Mouse (Mus musculus) hindbrain, embryonic 13.5 days (tissue): ENCODE results near the gene Suclg2. TPM values are rescaled to one million over a fixed set of nuclear protein-coding genes. Genes with fewer than 3 reads are reported as not detected.

Experiments
- ATAC-seq: fragments of 200-750 bp; cut with Nextera tagmentation; 2 replicates; pipeline ENCODE4 v1.8.0; 2017; ENCODE audit warnings: moderate TSS enrichment; ENCODE audit not compliant: low FRiP score
- H3K27ac ChIP-seq: fragments of 300-500 bp; sonication (generic); 2 replicates; pipeline ENCODE4 v1.5.1; 2015; ENCODE audit warnings: inconsistent platforms, mild to moderate bottlenecking, moderate library complexity
- H3K27me3 ChIP-seq: fragments of 300-500 bp; sonication (generic); 2 replicates; pipeline ENCODE4 v1.6.1; 2015; ENCODE audit warnings: mild to moderate bottlenecking, inconsistent platforms
- H3K36me3 ChIP-seq: fragments of 300-500 bp; sonication (generic); 2 replicates; pipeline ENCODE4 v1.6.1; 2015; ENCODE audit warnings: mild to moderate bottlenecking, inconsistent platforms
- H3K4me1 ChIP-seq: fragments of 300-500 bp; sonication (generic); replicated peaks from 2 replicates; pipeline ENCODE4 v1.6.1; 2015; ENCODE audit warnings: inconsistent platforms
- H3K4me2 ChIP-seq: fragments of 300-500 bp; sonication (generic); 2 replicates; pipeline ENCODE4 v1.6.1; 2015; ENCODE audit warnings: inconsistent platforms, mild to moderate bottlenecking, moderate library complexity
- H3K4me3 ChIP-seq: fragments of 300-500 bp; sonication (generic); 2 replicates; pipeline ENCODE4 v1.5.1; 2015; ENCODE audit warnings: mild to moderate bottlenecking, inconsistent platforms
- H3K9ac ChIP-seq: fragments of 300-500 bp; sonication (generic); 2 replicates; pipeline ENCODE4 v1.6.1; 2015; ENCODE audit warnings: mild to moderate bottlenecking, inconsistent platforms
- H3K9me3 ChIP-seq: fragments of 300-500 bp; sonication (generic); 2 replicates; pipeline ENCODE4 v1.6.1; 2016; ENCODE audit warnings: inconsistent platforms
- WGBS: fragments of 180-500 bp; shearing (Covaris S2); methylation state at CpG from one replicate; pipeline ENCODE4 v1.1.7; 2015; 5-methylcytosine and 5-hydroxymethylcytosine counted together
- polyA plus RNA-seq: library from polyadenylated mRNA; unstranded; fragments of >200 nt; fragmentation: Nextera tagmentation; extraction: Ambion mirVana; gene quantifications from 2 replicates; pipeline ENCODE4 v1.2.1, GENCODE M21; 2015

Suclg2 gene
- polyA plus RNA-seq, 1 experiment from 2014 or later, result 17.1 TPM

- Histone ChIP-seq H3K9ac (no peak overlapping the region), H3K9me3 (no peaks in the 10 kb centered on the region), H3K27me3 (no peaks in the 10 kb centered on the region), H3K4me2 (no peak overlapping the region), H3K4me1 (peaks cover 24% of the 10 kb centered on the region), H3K4me3 (no peak overlapping the region), H3K36me3 (no peaks in the 10 kb centered on the region), H3K27ac (no peak overlapping the region)
- ATAC-seq, result no peak
- 38% methylated on average over 4 of the region's 4 CpGs for WGBS
Observed at GRCm38 (mm10) chr6:95575531-95575930, 143.1 kb downstream of the Suclg2 start.

- no peak overlapping the region for H3K27ac ChIP-seq
- 15% methylated on average over 3 of the region's 3 CpGs for WGBS
- peak; percentile 61; the same call in 1 of the 2 replicates for ATAC-seq
Observed at GRCm38 (mm10) chr6:95574867-95575266, 143.7 kb downstream of the Suclg2 start.

GRCm38 (mm10) chr6:95574389-95574788, 144.2 kb downstream of the Suclg2 start:
- H3K9me3 ChIP-seq, result no peaks in the 10 kb centered on the region
- ATAC-seq, result no peak
- H3K27ac ChIP-seq, result no peak overlapping the region
- no peak overlapping the region for H3K9ac ChIP-seq
- no peaks in the 10 kb centered on the region for H3K36me3 ChIP-seq
- H3K4me2 ChIP-seq, result no peak overlapping the region
- WGBS, result 27% methylated on average over 4 of the region's 4 CpGs
- H3K27me3 ChIP-seq, result no peaks in the 10 kb centered on the region
- peaks cover 24% of the 10 kb centered on the region for H3K4me1 ChIP-seq
- no peak overlapping the region for H3K4me3 ChIP-seq

More at GRCm38 (mm10) chr6:95574867-95575266, 143.7 kb downstream of the Suclg2 start:
- Histone ChIP-seq H3K36me3 (no peaks in the 10 kb centered on the region), H3K4me3 (no peak overlapping the region), H3K9me3 (no peaks in the 10 kb centered on the region), H3K9ac (no peak overlapping the region), H3K4me1 (peaks cover 24% of the 10 kb centered on the region), H3K27me3 (no peaks in the 10 kb centered on the region), H3K4me2 (no peak overlapping the region)

- no peak overlapping the region for H3K27ac ChIP-seq
- no peak overlapping the region for H3K4me2 ChIP-seq
- WGBS, result 87% methylated on average over 3 of the region's 3 CpGs
- H3K36me3 ChIP-seq, result no peaks in the 10 kb centered on the region
- peaks cover 24% of the 10 kb centered on the region for H3K4me1 ChIP-seq
- H3K9ac ChIP-seq, result no peak overlapping the region
- H3K9me3 ChIP-seq, result no peaks in the 10 kb centered on the region
- H3K4me3 ChIP-seq, result no peak overlapping the region
- no peak for ATAC-seq
- H3K27me3 ChIP-seq, result no peaks in the 10 kb centered on the region
Observed at GRCm38 (mm10) chr6:95573035-95573759, 145.4 kb downstream of the Suclg2 start.

- ATAC-seq, result no peak
- Histone ChIP-seq H3K9ac (no peak overlapping the region), H3K4me2 (no peak overlapping the region), H3K9me3 (no peaks in the 10 kb centered on the region), H3K36me3 (no peaks in the 10 kb centered on the region), H3K27ac (no peak overlapping the region), H3K4me1 (peaks cover 24% of the 10 kb centered on the region), H3K4me3 (no peak overlapping the region), H3K27me3 (0 out of 2 replicates have a peak, but pooled peaks cover 3% of the 10 kb centered on the region)
- 44% methylated on average over 3 of the region's 3 CpGs for WGBS
Observed at GRCm38 (mm10) chr6:95571620-95572019, 147.0 kb downstream of the Suclg2 start.

GRCm38 (mm10) chr6:95563355-95564009, 155.1 kb downstream of the Suclg2 start:
- WGBS, result 88% methylated on average over 2 of the region's 2 CpGs
- Histone ChIP-seq H3K9me3 (no peaks in the 10 kb centered on the region), H3K4me2 (no peak overlapping the region), H3K4me3 (no peak overlapping the region), H3K4me1 (no peaks in the 10 kb centered on the region), H3K27me3 (0 out of 2 replicates have a peak, but pooled peaks cover 3% of the 10 kb centered on the region), H3K27ac (no peak overlapping the region), H3K9ac (no peak overlapping the region), H3K36me3 (no peaks in the 10 kb centered on the region)
- ATAC-seq, result no peak

DNA sequence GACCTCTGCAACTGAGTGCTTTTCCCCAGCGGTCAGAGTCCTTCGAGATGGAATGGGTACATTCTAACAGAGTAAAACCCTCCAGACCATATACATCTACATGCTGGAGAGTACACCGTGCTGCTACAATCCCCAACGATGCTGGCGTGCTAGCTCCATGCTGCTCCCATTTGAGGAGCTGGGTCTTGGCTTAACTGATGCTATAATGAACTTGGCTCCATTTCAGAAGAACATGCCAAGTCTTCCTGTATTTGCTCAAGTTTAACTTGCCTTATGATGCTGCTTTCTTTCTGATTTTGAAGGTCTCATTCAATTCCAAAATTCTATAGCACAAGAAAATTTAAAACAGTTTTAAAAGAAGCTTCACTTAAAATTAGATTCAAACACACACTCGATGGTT, 162.3 kb downstream of the Suclg2 start:
- H3K27me3 ChIP-seq, result 0 out of 2 replicates have a peak, but pooled peaks cover 18% of the 10 kb centered on the region
- 93% methylated on average over 6 of the region's 6 CpGs for WGBS
- H3K9ac ChIP-seq, result no peak overlapping the region
- no peaks in the 10 kb centered on the region for H3K36me3 ChIP-seq
- H3K4me1 ChIP-seq, result no peaks in the 10 kb centered on the region
- no peak for ATAC-seq
- H3K4me3 ChIP-seq, result no peak overlapping the region
- H3K4me2 ChIP-seq, result no peak overlapping the region
- H3K27ac ChIP-seq, result no peak overlapping the region
- H3K9me3 ChIP-seq, result no peaks in the 10 kb centered on the region

DNA sequence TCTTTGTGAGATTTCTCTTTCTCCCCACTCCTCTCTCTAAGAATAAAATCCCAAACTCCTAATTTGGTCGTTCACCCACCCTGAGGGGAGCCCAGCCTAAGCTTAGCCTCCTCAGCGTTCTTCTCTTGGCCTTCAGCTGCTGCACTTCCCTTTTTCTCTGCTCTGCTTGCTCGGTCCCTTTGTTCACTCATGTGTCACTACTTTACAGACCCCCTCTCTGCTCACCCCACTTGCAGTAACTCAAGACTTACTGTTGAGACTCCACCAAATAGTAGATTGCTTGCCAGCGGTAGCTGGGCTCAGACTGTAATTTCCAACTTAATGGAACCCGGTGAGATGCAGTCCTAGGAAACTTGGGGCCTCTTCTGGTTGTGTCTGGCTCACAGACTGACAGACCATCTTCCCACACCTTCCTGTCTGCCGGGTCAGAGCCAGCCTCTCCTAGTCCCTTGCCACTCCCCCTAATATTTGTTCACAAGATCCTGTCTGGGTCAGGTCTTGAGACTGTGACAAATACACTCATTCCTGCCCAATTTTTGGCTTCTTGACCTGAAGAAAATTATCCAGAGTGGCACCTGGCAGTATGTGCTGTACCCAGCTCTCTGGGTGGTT, 166.2 kb downstream of the Suclg2 start:
- no peaks in the 10 kb centered on the region for H3K36me3 ChIP-seq
- H3K27me3 ChIP-seq, result peaks cover 40% of the 10 kb centered on the region
- H3K27ac ChIP-seq, result no peak overlapping the region
- no peak for ATAC-seq
- H3K4me3 ChIP-seq, result no peak overlapping the region
- peaks cover 6% of the 10 kb centered on the region; the same call in 1 of the 2 replicates for H3K4me1 ChIP-seq
- no peaks in the 10 kb centered on the region for H3K9me3 ChIP-seq
- no peak overlapping the region for H3K9ac ChIP-seq
- WGBS, result 72% methylated on average over 6 of the region's 6 CpGs
- no peak overlapping the region for H3K4me2 ChIP-seq

DNA sequence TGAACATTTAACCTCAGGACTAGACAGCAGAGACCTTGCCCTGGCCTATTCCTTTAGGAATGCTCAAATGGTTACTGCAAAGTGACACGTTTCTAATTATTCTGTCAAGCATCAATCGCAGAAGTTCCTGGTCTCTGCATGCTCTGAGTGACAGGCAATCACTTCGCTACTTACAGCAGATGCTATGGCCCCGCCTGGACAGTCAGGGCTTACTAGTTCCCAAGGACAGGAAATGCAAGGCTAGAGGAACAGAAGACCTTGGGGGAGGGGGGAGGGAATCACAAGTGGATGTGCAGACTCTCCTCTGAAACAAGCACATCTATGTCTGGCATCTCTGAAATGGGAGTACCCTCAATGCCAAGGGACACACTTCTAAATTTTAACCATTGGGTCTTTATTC, 167.6 kb downstream of the Suclg2 start:
- no peaks in the 10 kb centered on the region for H3K36me3 ChIP-seq
- no peaks in the 10 kb centered on the region for H3K9me3 ChIP-seq
- H3K27me3 ChIP-seq, result peaks cover 37% of the 10 kb centered on the region
- no peak overlapping the region for H3K4me2 ChIP-seq
- H3K4me1 ChIP-seq, result peaks cover 15% of the 10 kb centered on the region
- H3K9ac ChIP-seq, result no peak overlapping the region
- 50% methylated on average over 4 of the region's 4 CpGs for WGBS
- no peak for ATAC-seq
- H3K4me3 ChIP-seq, result no peak overlapping the region
- no peak overlapping the region for H3K27ac ChIP-seq

- Histone ChIP-seq H3K27ac (no peak overlapping the region), H3K4me2 (no peak overlapping the region), H3K9ac (no peak overlapping the region), H3K36me3 (no peaks in the 10 kb centered on the region), H3K9me3 (no peaks in the 10 kb centered on the region), H3K4me3 (no peak overlapping the region), H3K27me3 (peaks cover 43% of the 10 kb centered on the region), H3K4me1 (peaks cover 23% of the 10 kb centered on the region)
- peak; percentile 61; the same call in 1 of the 2 replicates for ATAC-seq
- 28% methylated on average over 7 of the region's 7 CpGs for WGBS
Observed at GRCm38 (mm10) chr6:95546189-95546832, 172.3 kb downstream of the Suclg2 start.

- ATAC-seq, result no peak
- no peak overlapping the region for H3K4me2 ChIP-seq
- no peak overlapping the region for H3K9ac ChIP-seq
- H3K9me3 ChIP-seq, result no peaks in the 10 kb centered on the region
- no peaks in the 10 kb centered on the region for H3K36me3 ChIP-seq
- H3K4me3 ChIP-seq, result no peak overlapping the region
- peaks cover 19% of the 10 kb centered on the region for H3K4me1 ChIP-seq
- H3K27me3 ChIP-seq, result peaks cover 40% of the 10 kb centered on the region
- H3K27ac ChIP-seq, result no peak overlapping the region
Observed at GRCm38 (mm10) chr6:95545714-95546113, 172.9 kb downstream of the Suclg2 start.

DNA sequence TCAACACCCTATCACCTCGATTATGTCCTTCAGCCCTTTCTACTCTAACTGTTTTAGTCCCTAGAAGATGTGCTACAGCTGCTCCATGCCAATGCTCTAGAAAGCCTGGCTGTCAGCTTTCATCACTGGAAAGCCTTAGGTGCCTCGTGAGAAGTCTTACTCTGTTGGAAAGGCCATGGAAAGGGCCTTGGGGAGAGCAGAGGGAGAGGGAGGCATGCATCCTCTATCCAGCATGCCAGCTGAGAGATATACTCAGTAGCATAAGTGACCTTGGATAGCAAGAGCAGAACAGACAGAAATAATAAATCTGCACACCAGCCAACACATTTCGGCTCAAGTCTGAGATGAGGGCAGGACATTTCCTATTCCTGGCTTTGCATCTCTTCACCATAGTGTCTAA, 173.3 kb downstream of the Suclg2 start:
- Histone ChIP-seq H3K4me2 (no peak overlapping the region), H3K4me3 (no peak overlapping the region), H3K27me3 (peaks cover 38% of the 10 kb centered on the region), H3K9me3 (no peaks in the 10 kb centered on the region), H3K36me3 (no peaks in the 10 kb centered on the region), H3K4me1 (peaks cover 17% of the 10 kb centered on the region), H3K9ac (no peak overlapping the region), H3K27ac (no peak overlapping the region)
- no peak for ATAC-seq
- 80% methylated on average over 3 of the region's 3 CpGs for WGBS
